Mouse (Mus musculus) cerebellum, adult 2 months (tissue): ENCODE measurements around the gene Zfp819. TPM values are rescaled to one million over a fixed set of nuclear protein-coding genes. Genes with fewer than 3 reads are reported as not detected.

ENCODE experiments used
- DNase-seq, 2 experiments: peaks; one replicate each; pipeline ENCODE4 v3.0.0; 2021
- H3K27ac ChIP-seq: fragments of 200-500 bp; 2 replicates; pipeline ENCODE4 v1.5.1; 2012; ENCODE audit warnings: low read length, control low read depth, inconsistent platforms; ENCODE audit not compliant: insufficient read depth
- H3K27me3 ChIP-seq: fragments of 200-500 bp; 2 replicates; pipeline ENCODE4 v1.6.1; 2012; ENCODE audit warnings: inconsistent platforms, mild to moderate bottlenecking, low read length, moderate library complexity; ENCODE audit not compliant: control insufficient read depth, insufficient read depth
- H3K4me1 ChIP-seq: fragments of 200-500 bp; 2 replicates; pipeline ENCODE4 v1.6.1; 2011; ENCODE audit warnings: low read length; ENCODE audit not compliant: control insufficient read depth, insufficient read depth
- H3K4me3 ChIP-seq: fragments of 200-500 bp; replicated peaks from 2 replicates; pipeline ENCODE3; 2011; ENCODE audit warnings: mild to moderate bottlenecking, low read depth, low read length, control low read depth; ENCODE audit not compliant: insufficient read depth
- CTCF ChIP-seq: fragments of 200-500 bp; IDR thresholded peaks from 2 replicates; pipeline ENCODE4 v1.5.1; 2011; ENCODE audit warnings: low read depth, mild to moderate bottlenecking, control low read depth, low read length, moderate library complexity, borderline replicate concordance; ENCODE audit not compliant: insufficient read depth
- POLR2A ChIP-seq: fragments of 200-500 bp; IDR thresholded peaks from 2 replicates; pipeline ENCODE4 v1.6.1; 2011; ENCODE audit warnings: low read length, control low read depth, borderline replicate concordance; ENCODE audit not compliant: insufficient read depth
- WGBS: fragments of 180-500 bp; shearing (Covaris S2); methylation state at CpG from one replicate; pipeline ENCODE4 v1.1.7; 2018; 5-methylcytosine and 5-hydroxymethylcytosine counted together
- polyA plus RNA-seq: library from polyadenylated mRNA; depleted of rRNA; stranded (reverse); fragments of >200 nt; gene quantifications from 2 replicates; pipeline ENCODE4 v1.2.3, GENCODE M21; 2012; rRNA removed

Gene Zfp819
- polyA plus RNA-seq: 0.05 and 0.10 TPM in 2 replicates

GRCm38 (mm10) chr7:43606896-43607742 is at the start of gene Zfp819:
Zfp819 (plus strand) TSS chr7:43607169.
- WGBS: 13% methylated on average over 41 of the region's 41 CpGs
- Histone ChIP-seq H3K4me3 (peak within 1 kb of the TSS; percentile 30), H3K27ac (no peak within 1 kb of the TSS), H3K27me3 (no peaks in the 10 kb centered on the region; the same call in 1 of the 2 replicates), H3K4me1 (no peaks in the 10 kb centered on the region)
- no peak for TF ChIP-seq CTCF
- no peak for TF ChIP-seq POLR2A
- DNase-seq: peak; percentile 25 to 30

DNA sequence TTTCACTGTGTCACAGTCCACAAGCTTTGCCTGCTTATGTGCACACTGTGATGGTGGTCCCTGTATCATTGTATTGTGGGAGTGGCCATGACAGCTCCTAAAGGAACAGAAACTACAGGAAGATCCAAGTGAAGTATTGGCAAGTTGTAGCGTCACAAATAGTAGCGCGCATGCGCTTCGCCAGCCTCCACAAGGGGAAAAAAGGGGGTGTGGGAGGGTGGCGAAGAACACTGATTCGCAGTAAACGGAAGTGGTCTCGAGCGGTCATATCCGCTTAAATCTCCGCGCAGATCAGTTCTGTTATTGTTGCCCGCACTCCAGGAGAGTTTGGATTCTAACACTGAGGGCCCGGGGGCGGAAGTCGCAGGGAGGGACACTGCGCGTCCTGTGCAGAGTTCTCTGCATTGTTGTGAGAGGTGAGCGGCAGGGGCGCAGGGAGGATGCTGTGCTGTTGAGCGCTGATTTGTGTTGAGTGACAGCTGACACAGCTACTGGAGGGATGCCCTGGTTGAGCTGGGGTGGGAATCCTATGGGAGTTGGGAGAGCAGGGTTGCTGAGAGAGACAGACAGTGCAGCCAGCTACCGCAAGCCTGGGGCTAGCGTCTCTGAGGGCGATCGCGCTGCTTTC is 44.8 kb upstream of the Zfp819 start, which contains the start of gene Zfp658:
Gene Zfp658 (plus strand): TSS at position 251 of the 628 bp plus-strand sequence.
- no peaks in the 10 kb centered on the region for H3K27me3 ChIP-seq
- TF ChIP-seq CTCF: no peak
- peak; percentile 43; the same call in 1 of the 2 replicates for TF ChIP-seq POLR2A
- peak within 1 kb of the TSS; percentile 12 for H3K27ac ChIP-seq
- peak; percentile 83 to 86 for DNase-seq
- peak within 1 kb of the TSS; percentile 78 for H3K4me3 ChIP-seq
- 0 out of 2 replicates have a peak, but pooled peaks cover 6% of the 10 kb centered on the region for H3K4me1 ChIP-seq
- WGBS: under 1% methylated on average over 27 of the region's 27 CpGs

DNA sequence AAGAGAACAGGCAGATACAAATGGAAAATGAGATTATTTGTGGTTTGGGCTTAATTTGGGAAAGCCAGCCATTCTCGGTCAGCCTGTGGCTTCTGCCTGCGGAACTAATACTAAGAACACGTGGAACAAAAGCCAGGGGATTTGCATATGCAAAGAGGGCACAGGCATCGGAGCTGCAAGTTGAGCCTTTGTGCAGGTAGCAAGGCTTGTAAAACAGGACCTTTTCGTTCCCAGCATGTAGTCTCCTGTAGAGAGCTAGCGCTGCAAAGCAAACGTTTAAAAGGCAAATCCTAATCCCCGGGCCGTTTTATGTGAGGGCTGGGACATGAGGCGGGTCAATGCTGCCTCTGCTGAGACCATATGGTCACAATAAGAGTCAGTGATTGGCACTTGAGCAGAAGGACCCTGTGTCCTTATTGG is 44.3 kb upstream of the Zfp819 start:
- no peaks in the 10 kb centered on the region for H3K27me3 ChIP-seq
- H3K4me3 ChIP-seq: peak overlapping the region; percentile 78
- H3K4me1 ChIP-seq: 0 out of 2 replicates have a peak, but pooled peaks cover 6% of the 10 kb centered on the region
- peak in 1 of 2 experiments; percentile 28 for DNase-seq
- WGBS: under 1% methylated on average over 10 of the region's 10 CpGs
- TF ChIP-seq CTCF (no peak), POLR2A (no peak)
- H3K27ac ChIP-seq: peak overlapping the region; percentile 12

- no peak for TF ChIP-seq CTCF
- no peak for TF ChIP-seq POLR2A
- peak overlapping the region; percentile 8 for H3K4me3 ChIP-seq
- H3K27me3 ChIP-seq: no peaks in the 10 kb centered on the region
- no peak for DNase-seq
- 42% methylated on average over 6 of the region's 6 CpGs for WGBS
- H3K4me1 ChIP-seq: 0 out of 2 replicates have a peak, but pooled peaks cover 6% of the 10 kb centered on the region
- H3K27ac ChIP-seq: no peak overlapping the region
These were observed 43.7 kb upstream of the Zfp819 start for GRCm38 (mm10) chr7:43563300-43563699.

DNA sequence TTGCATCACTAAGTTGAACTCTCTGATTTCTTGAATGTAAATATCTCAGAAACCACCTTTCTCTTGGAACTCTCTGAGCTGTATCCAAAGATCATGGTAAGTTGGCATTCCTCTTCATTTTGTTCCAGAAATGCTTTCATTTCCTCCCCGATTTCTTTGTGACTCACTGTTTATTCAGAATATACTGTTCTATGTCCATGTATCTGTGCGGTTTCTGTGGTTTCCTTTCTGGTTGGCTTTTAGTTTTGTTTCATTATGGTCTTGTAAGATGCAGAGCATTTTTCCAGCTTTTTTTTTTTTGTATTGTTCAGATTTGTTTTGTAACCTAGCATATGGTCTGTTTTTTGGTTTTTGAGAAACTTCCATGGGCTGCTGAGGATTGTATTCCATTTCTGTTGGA is 35.8 kb upstream of the Zfp819 start:
- no peak overlapping the region for H3K4me3 ChIP-seq
- no peak for DNase-seq

GRCm38 (mm10) chr7:43579440-43580171 is 27.4 kb upstream of the Zfp819 start, which contains the start of gene Zfp719:
Zfp719 (plus strand) TSS chr7:43579610.
- peak; percentile 84 for TF ChIP-seq POLR2A
- no peak for TF ChIP-seq CTCF
- Histone ChIP-seq H3K4me1 (peaks cover 7% of the 10 kb centered on the region), H3K4me3 (peak within 1 kb of the TSS; percentile 89), H3K27me3 (no peaks in the 10 kb centered on the region), H3K27ac (peak within 1 kb of the TSS; percentile 83)
- peak; percentile 88 to 96 for DNase-seq
- WGBS: under 1% methylated on average over 37 of the region's 37 CpGs

More for the DNA sequence above, 35.8 kb upstream of the Zfp819 start:
- H3K4me1 ChIP-seq: no peaks in the 10 kb centered on the region
- TF ChIP-seq POLR2A: no peak
- TF ChIP-seq CTCF: no peak
- H3K27ac ChIP-seq: no peak overlapping the region
- no peaks in the 10 kb centered on the region for H3K27me3 ChIP-seq
- WGBS: 97% methylated on average over 2 of the region's 2 CpGs

DNA sequence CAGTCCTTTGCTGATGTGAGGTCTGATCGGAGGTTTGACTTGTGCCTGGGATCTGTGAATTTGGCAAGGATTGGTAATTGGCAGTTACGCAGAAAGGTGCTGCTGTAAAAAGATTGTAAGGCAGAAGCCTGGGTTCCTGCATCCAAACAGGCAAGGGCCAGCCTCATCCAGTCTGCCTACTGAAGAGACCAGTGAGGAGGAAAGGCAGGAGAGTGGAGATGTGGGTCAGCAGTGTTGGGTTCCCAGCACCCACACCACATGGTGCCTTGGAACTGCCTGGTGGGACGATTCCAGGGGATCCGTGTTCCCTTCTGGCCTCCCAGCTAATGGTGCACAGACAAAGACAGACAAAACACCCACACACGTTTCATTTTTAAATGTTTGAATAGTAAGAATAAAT is 26.4 kb upstream of the Zfp819 start:
- WGBS: 8% methylated on average over 5 of the region's 5 CpGs
- peak overlapping the region; percentile 61; the same call in 1 of the 2 replicates for H3K27ac ChIP-seq
- DNase-seq: peak; percentile 27 to 28
- peak overlapping the region; percentile 89 for H3K4me3 ChIP-seq
- no peaks in the 10 kb centered on the region for H3K27me3 ChIP-seq
- H3K4me1 ChIP-seq: peaks cover 7% of the 10 kb centered on the region
- TF ChIP-seq POLR2A: no peak
- TF ChIP-seq CTCF: no peak
